Mouse (Mus musculus) G1E (cell line): ENCODE data around the gene Cttnbp2. TPM values are rescaled to one million over a fixed set of nuclear protein-coding genes. Genes with fewer than 3 reads are reported as not detected.

Experiments used
- ATAC-seq: 2 replicates; pipeline ENCODE4 v1.8.0; 2016; ENCODE audit warnings: mild to moderate bottlenecking; ENCODE audit not compliant: insufficient number of reproducible peaks, poor library complexity, low FRiP score, severe bottlenecking; ENCODE audit errors: extremely low read depth
- DNase-seq: peaks from one replicate; pipeline ENCODE4 v3.0.0; 2012; ENCODE audit warnings: low spot score
- H3K27me3 ChIP-seq: 2 replicates; pipeline ENCODE4 v1.6.1; 2012; ENCODE audit warnings: mild to moderate bottlenecking, low read length, inconsistent platforms; ENCODE audit not compliant: insufficient read depth
- H3K36me3 ChIP-seq: replicated peaks from 2 replicates; pipeline ENCODE3; 2012; ENCODE audit warnings: mild to moderate bottlenecking, inconsistent platforms
- H3K4me1 ChIP-seq: 2 replicates; pipeline ENCODE4 v1.6.1; 2012; ENCODE audit warnings: low read depth, low read length, inconsistent platforms, mixed read lengths; ENCODE audit not compliant: insufficient read depth
- H3K4me3 ChIP-seq: 2 replicates; pipeline ENCODE4 v1.5.1; 2012; ENCODE audit warnings: low read depth, mild to moderate bottlenecking, inconsistent platforms, low read length, moderate library complexity, mixed read lengths
- H3K9me3 ChIP-seq: replicated peaks from 2 replicates; pipeline ENCODE4 v1.6.1; 2012; ENCODE audit warnings: inconsistent platforms
- CTCF ChIP-seq: IDR thresholded peaks from 2 replicates; pipeline ENCODE4 v1.5.1; 2012; ENCODE audit warnings: low read depth, low read length, inconsistent platforms, mixed read lengths
- GATA1 ChIP-seq: IDR thresholded peaks from 2 replicates; pipeline ENCODE4 v1.6.1; 2012; ENCODE audit warnings: borderline replicate concordance, low read length, inconsistent platforms, mixed read lengths
- GATA2 ChIP-seq: IDR thresholded peaks from 2 replicates; pipeline ENCODE4 v1.6.1; 2012; ENCODE audit warnings: low read depth, low read length, inconsistent platforms, borderline replicate concordance
- POLR2AphosphoS5 ChIP-seq: IDR thresholded peaks from 2 replicates; pipeline ENCODE4 v1.6.1; 2012; ENCODE audit warnings: low read depth, low read length, inconsistent platforms; ENCODE audit not compliant: insufficient replicate concordance
- TAL1 ChIP-seq: conservative IDR thresholded peaks from 2 replicates; pipeline ENCODE4 v1.6.1; 2012; ENCODE audit warnings: low read depth, low read length, inconsistent platforms, mixed read lengths
- polyA plus RNA-seq: library from polyadenylated mRNA; stranded (reverse); fragments of >175 nt; gene quantifications from 2 replicates; pipeline ENCODE4 v1.2.3, GENCODE M21; 2012
- total RNA-seq, 2 experiments: library from RNA; stranded (forward) in 1 of 2; stranded (reverse) in 1 of 2; fragments of 200-1000 nt in 1 of 2; fragments of >200 nt in 1 of 2; fragmentation: Nextera tagmentation in 1 of 2; gene quantifications; 2 replicates each; pipeline ENCODE4 v1.2.3; 2014 to 2017

Gene Cttnbp2
- total and polyA plus RNA-seq, 3 experiments: 0.22 TPM; not detected in 2

DNA sequence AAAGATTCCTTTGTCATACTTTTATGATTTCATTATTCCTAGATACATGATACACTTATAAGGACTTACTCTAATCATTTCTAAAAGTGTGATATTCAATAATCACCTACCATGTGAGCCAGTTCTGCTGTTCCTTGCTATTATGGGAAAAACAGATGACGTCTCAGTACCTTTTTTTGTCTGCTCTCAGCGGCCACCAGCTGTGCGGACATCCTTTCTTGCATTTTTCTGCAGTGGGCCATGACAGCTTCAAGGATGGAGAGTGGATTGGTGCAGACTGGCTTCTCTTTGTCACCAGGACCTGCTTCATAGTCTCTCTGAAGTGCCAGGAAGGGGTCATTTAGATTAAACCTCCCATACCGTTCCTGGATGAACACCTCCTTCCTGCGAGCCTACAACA is 66.6 kb downstream of the Cttnbp2 start:
- DNase-seq (no peak), ATAC-seq (no peak)
- Histone ChIP-seq H3K36me3 (no peaks in the 10 kb centered on the region), H3K4me3 (no peak overlapping the region), H3K4me1 (no peaks in the 10 kb centered on the region), H3K27me3 (no peaks in the 10 kb centered on the region), H3K9me3 (no peaks in the 10 kb centered on the region)
- TF ChIP-seq GATA1 (no peak), GATA2 (no peak), CTCF (no peak), POLR2AphosphoS5 (no peak), TAL1 (no peak)

DNA sequence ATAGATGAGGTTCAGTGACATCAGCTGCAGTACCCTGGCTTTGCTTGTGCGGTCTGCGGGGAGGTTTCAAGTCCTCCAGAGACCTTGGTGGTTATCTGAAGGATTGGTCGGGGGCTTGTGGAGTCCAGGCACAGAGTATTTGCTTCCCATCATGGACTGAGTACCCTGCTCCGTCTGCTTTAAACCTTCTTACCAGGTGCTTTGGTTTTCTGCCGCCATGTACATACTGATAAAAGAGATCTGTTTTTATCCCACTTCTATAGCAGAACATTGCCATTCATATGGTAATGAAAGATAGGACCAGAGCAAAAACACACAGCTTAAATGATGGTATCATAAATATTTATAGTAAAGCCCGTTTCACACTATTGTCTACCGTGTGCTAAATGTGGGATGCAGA is 67.7 kb downstream of the Cttnbp2 start:
- Histone ChIP-seq H3K4me1 (no peaks in the 10 kb centered on the region), H3K27me3 (no peaks in the 10 kb centered on the region), H3K9me3 (no peaks in the 10 kb centered on the region), H3K36me3 (no peaks in the 10 kb centered on the region), H3K4me3 (no peak overlapping the region)
- TF ChIP-seq GATA1: no peak
- TF ChIP-seq TAL1: no peak
- TF ChIP-seq POLR2AphosphoS5: no peak
- no peak for TF ChIP-seq CTCF
- TF ChIP-seq GATA2: no peak
- no peak for ATAC-seq
- DNase-seq: no peak

DNA sequence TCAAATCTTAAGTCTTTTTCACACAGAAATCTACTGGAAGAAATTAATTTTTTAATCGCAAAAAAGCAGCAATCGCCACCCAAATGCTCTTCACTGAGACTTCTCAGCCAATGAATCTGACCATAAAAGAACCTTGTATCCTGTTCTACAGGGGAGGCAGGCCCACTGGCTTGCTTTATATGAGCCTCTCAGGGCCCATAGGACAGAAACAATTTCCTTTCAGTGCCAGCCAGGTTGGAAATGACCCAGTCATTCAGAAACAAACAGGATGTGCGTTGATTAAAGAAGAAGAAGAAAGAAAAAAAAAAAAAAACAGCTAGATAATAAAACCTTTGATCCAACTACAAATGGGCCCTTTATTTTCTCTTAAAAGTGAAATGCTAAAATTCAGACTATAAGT is 68.3 kb downstream of the Cttnbp2 start:
- TF ChIP-seq CTCF (no peak), POLR2AphosphoS5 (no peak), GATA1 (no peak), TAL1 (no peak), GATA2 (no peak)
- no peak overlapping the region for H3K4me3 ChIP-seq
- H3K9me3 ChIP-seq: no peaks in the 10 kb centered on the region
- no peaks in the 10 kb centered on the region for H3K36me3 ChIP-seq
- H3K4me1 ChIP-seq: no peaks in the 10 kb centered on the region
- ATAC-seq (no peak), DNase-seq (no peak)
- no peaks in the 10 kb centered on the region for H3K27me3 ChIP-seq

DNA sequence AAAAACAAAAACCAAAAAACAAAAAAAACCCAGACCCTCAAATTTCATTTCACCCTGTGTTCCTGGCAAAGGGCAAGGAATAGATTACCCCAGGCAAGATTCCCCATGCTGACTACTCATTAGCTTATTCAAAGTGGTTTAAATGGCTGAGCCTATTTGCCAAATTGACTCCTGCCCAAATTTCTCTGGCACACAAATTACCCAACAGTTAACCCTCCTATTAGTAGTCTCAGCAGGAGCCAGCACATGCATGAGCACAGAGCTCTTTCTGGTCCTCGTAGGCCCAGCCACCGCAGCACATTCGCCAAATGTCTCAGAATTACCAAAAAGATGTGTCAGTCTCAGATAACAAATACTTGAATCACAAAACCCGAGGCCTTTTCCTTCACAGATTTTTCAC is 68.9 kb downstream of the Cttnbp2 start:
- no peak for DNase-seq
- TF ChIP-seq CTCF (no peak), GATA2 (no peak), GATA1 (no peak), TAL1 (no peak), POLR2AphosphoS5 (no peak)
- no peak for ATAC-seq
- H3K36me3 ChIP-seq: no peaks in the 10 kb centered on the region
- H3K4me3 ChIP-seq: no peak overlapping the region
- H3K27me3 ChIP-seq: no peaks in the 10 kb centered on the region
- H3K9me3 ChIP-seq: no peaks in the 10 kb centered on the region
- no peaks in the 10 kb centered on the region for H3K4me1 ChIP-seq

DNA sequence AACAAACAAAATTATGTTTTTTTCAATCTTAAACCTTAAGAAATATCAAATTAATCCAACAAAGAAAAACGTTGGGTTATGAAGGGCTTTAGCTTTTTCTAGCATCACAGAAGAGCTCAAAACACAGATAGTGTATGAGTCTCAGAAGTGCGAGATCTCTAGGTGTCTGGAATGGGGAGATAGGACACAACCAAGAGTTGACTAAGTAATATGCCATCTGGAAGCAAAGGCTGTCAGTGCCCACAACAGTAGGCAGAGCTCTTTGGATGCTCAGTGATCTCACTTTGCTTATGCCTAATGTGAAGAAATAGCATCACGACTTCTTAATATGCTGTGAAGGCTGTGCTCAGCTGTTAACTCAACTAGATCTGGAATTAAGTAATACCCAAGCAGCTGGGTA is 72.3 kb downstream of the Cttnbp2 start:
- no peaks in the 10 kb centered on the region for H3K36me3 ChIP-seq
- TF ChIP-seq CTCF (no peak), TAL1 (no peak), POLR2AphosphoS5 (no peak), GATA2 (no peak), GATA1 (no peak)
- H3K4me3 ChIP-seq: no peak overlapping the region
- 0 out of 2 replicates have a peak, but pooled peaks cover 2% of the 10 kb centered on the region for H3K27me3 ChIP-seq
- H3K4me1 ChIP-seq: no peaks in the 10 kb centered on the region
- DNase-seq: no peak
- H3K9me3 ChIP-seq: no peaks in the 10 kb centered on the region
- no peak for ATAC-seq

DNA sequence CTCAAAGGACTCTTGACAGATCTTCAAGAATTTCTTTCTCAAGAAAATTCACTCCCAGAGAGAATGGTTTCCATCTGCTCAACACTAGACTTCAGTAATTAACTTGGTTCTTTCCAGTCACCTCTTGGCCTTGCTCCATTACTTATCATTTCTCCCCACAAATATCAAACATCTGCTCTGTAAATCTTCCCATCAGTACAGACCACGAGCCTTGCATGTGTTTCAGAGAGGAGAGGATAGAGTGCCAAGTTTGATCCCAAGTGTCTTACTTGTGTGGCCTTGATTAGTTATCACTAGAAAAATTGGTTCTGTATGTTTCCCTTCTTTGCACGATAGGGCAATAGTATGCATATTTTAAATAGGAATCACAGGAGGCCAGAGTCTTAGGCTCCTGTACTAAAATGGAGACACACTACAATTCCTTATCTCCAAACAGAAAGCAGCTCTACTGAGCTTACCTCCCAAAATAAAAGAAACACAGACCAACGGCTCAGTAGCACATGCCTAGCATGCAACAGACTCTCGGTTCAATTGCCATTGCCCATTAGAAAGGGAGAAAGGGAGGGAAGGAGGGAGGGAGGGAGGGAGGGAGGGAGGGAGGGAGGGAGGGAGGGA is 73.6 kb downstream of the Cttnbp2 start:
- Histone ChIP-seq H3K4me3 (no peak overlapping the region), H3K9me3 (no peaks in the 10 kb centered on the region), H3K36me3 (no peaks in the 10 kb centered on the region), H3K4me1 (no peaks in the 10 kb centered on the region), H3K27me3 (0 out of 2 replicates have a peak, but pooled peaks cover 2% of the 10 kb centered on the region)
- ATAC-seq: no peak
- no peak for TF ChIP-seq CTCF
- no peak for DNase-seq

DNA sequence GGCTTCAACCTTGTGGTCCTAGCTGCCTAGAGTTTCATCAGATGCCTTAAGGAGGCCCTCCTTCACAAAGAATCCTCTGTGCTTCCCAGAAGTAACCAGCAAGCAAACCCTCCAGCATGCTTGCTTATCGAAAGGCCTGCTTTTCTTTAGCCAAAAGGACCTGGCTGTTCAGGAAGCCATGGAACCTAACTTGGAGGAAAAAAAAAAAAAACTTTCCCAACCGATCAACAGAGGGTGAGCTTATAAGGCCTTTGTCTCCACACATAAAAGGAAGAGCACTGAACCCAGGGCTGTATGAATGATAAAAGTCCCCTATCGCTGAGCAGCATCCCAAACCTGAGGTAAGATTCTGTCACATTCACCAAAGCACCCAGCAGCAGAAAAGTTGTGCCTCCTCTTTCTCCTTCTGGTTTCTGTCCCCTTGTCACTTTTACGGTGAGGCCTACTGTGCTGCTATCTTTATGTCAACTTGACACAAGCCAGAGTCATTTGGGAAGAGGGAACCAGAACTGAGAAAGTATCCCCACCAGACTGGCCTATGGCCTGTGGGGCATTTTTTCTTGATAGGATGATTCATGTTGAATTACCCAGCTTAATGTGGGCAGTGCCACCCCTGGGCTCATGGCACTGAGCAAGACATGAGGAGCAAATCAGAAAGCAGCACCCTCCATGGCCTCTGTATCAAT is 78.4 kb downstream of the Cttnbp2 start:
- TF ChIP-seq POLR2AphosphoS5: no peak
- no peak for TF ChIP-seq TAL1
- TF ChIP-seq GATA1: no peak
- no peak for TF ChIP-seq GATA2
- TF ChIP-seq CTCF: no peak
- H3K36me3 ChIP-seq: no peaks in the 10 kb centered on the region
- H3K9me3 ChIP-seq: no peaks in the 10 kb centered on the region
- no peak for DNase-seq
- no peak for ATAC-seq
- no peaks in the 10 kb centered on the region for H3K4me1 ChIP-seq
- H3K27me3 ChIP-seq: 0 out of 2 replicates have a peak, but pooled peaks cover 2% of the 10 kb centered on the region
- no peak overlapping the region for H3K4me3 ChIP-seq
